Mouse (Mus musculus): ENCODE results near the gene Pecam1. TPM values are rescaled to one million over a fixed set of nuclear protein-coding genes. Genes with fewer than 3 reads are reported as not detected.
"Not testable (repeated sequence)": the region's sequence is repeated elsewhere in the genome, so short reads cannot be mapped to it uniquely, and the experiment has no call there.

Gene Pecam1
- total RNA-seq, 2 experiments from 2014 or later: 214 to 220 TPM

DNA sequence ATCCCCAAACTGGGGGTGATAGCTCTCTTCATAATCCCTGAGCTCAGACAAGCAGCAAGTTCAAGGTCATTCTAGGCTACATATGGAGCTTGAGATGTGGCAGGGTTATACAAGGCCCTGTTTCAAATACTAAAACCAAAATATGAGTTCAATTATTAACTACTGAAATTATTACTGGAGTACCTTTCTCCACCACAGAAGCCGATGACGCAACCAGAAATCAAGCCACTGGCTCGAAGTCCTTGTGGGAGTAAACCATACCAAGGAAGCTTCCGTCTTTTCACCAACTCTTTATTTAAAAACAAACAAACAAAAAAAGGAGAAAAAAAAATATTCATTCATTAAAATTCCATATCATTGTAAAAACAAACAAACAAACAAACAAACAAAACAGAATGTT is 26.5 kb upstream of the Pecam1 start:
- intact Hi-C loops (cut with DNase I): no loop called here
- DNase-seq: no peak

DNA sequence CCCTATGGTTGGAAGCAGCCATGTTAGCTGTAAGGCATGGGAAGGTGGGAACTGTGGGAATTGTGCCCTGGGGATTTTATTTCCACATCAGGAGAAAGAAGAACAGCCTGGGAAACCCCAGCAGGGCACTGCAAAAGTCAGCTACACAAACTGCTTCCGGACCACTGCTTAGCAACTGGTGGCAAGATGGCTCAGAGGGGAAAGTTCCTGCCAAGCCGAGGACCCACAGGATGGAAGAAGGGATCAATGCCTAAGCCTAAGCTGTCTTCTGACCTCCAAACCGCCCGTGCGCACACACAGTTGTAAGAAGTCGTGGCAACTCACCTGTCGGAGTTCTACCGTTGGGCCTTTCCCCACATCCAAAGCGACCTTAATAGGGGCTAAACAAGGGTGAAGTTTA is 22.6 kb upstream of the Pecam1 start:
- intact Hi-C loops (cut with DNase I): no loop called here
- DNase-seq: no peak

DNA sequence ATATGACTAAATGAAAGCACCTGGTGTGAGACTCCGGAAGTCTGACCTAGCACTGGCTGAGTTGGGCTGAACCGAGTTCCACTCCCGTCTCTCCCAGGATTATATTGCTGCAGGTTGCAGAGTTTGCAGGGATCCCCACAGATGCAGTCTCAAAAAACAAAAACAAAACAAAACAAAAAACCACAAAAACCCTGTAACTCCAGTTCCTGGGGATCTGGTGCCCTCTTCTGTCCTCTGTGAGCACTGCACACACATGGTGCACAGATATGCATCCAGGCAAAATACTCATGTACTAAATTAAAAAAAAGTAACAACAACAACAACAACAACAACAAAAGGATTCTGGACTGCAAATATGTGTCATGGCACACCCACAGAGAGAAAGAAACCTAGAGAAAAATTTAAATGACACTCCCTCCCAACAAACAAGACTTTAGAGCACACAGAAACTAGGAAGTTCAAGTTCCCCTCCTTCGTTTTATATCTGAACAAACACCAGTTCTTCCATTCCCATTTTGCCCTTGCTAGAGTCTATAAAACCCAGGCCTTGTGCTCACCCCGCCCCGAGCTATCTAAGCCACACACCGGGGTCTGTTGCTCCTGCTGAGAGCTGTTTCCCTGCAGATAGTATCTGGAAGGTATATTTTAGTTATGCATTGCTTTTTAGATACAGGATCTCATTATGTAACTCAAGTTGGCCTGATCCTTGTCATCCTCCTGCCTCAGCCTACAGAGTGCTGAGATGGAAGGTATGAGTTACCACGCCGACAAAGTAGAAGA is 20.0 kb upstream of the Pecam1 start:
- intact Hi-C loops (cut with DNase I): no loop called here

DNA sequence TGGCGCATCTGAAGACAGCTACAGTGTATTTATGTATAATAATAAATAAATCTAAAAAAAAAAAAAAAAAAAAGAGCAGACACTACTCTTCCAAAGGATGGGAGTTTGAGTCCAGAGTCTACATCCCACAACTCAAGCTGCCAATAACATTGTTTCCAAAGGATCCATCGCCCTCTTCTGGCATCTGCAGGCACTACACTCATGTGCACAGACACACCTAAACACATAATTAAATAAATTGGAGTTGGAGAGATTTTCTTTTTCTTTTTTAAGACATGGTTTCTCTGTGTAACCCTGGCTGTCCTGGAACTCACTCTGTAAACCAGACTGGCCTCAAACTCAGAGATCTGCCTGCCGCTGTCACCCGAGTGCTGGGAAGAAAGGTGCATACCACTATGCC is 17.1 kb upstream of the Pecam1 start:
- intact Hi-C loops (cut with DNase I): no loop called here
- DNase-seq: no peak

More for the DNA sequence above, 20.0 kb upstream of the Pecam1 start:
- DNase-seq: no peak

DNA sequence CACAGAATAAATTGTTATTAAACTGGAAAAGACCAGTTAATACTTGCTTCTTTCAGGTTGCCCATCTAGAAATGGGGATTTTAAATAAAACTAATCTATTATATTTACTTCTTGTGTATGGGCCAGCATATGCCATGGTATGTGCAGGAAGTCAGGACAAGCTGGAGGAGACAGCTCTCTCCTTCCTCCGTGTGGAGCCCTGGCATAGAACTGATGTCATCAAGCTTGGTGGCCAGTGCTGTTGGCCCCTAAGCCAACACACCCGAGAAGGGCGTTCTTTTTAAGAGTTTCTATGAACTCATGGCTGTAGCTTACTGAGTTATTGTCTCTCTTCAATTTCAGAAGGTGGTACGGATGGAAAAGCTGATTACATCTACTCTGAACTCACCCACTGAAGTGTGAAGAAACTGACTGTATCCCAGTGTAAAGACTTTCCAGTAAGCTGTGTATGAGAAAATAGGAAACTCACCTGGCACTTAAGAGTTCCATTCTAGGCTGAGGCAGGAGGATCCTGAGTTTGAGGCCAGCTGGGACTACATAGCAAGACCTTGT is 16.3 kb upstream of the Pecam1 start:
- intact Hi-C loops (cut with DNase I): no loop called here

DNA sequence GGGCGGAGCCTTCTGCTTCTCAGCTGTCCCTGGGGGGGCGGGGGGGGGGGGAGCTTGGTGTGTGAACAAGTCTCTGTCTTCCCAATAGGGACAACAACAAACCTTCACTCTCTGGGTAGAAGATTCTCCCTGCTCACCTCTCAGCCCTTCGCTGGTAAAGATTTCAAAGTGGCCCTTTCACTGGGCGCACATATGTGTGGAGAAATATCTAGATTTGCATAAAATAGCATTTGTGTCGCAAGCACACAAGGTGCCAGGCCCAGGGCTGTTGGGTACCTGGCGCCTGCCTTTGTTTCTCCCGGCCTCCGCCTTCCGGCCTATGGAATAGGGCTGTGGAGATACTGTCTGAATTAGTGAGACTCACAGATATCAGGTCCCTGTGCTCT is 12.4 kb upstream of the Pecam1 start:
- no peak for DNase-seq
- intact Hi-C loops (cut with DNase I): no loop called here

More for the DNA sequence above, 16.3 kb upstream of the Pecam1 start:
- DNase-seq: no peak

DNA sequence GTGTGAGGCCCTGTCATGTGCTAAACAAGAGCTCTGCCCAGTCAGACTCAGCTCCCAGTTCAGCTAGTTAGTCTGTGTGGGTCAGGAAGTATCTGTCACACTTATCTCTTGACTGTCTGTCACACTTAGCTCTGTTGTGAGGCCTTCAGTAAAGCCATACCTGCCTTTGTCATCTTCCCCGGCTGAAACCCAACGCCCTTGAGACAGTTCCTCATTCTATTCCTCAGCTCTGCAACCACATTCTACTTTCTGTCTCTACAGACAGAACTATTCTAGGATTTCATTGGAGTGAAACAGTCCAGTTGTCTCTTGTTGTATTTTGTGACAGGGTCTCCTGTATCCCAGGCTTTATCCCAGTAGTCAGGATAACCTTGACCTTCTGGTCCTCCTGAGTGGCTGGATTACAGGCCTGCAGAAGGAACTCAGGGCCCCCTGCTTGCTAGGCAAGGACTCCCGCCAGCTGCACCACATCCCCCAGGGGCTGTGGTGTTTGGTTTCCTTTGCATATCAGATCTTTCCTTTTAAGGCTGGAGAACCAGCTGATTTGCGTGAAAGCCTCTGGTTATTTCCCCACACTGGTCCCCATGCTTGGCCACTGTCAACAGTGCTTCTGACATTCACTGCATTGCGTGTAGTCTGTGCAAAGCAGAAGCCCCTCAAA is 11.8 kb upstream of the Pecam1 start:
- intact Hi-C loops (cut with DNase I): no loop called here
- peak; percentile 54 to 58 for DNase-seq

DNA sequence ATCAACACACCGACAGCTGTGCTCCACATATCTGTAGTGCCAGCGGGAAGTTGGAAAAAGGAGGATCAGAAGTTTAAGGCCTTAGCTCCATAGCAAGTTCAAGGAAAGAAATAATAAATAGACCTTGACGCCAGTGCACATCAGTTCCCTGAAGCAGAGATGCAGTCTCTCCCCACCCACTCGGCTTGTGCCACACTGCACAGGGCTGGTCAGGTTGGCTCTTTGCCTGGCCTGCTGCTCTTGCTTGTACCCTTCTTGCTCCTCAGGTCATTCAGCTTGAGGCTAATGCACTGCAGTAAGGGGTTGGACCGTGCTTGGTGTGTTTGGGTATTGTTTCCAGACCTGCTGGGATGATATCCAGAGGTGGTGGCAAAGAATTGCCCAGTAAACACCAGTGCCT is 10.1 kb upstream of the Pecam1 start:
- intact Hi-C loops (cut with DNase I): no loop called here
- DNase-seq: no peak

DNA sequence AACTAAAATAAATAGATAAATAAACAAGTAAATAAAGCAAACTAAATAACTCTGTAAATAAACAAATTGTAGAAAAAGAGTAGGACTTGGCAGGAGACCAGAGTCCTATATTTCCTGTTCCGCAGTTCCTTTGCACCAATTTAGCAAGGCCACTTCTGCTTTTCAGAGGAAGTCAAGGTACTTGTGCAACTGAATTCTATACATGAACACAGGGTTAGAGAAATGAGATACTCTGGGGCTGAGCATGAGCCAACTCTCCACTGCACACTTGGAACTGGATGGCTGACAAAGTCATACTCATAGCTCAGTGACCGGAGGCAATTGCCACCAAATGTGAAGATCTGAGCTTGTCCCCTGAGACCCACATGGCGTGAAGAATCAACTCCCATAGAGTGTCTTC is 8.6 kb upstream of the Pecam1 start:
- intact Hi-C loops (cut with DNase I): loop anchor here (10.0 kb wide), 1 partner anchor 344 kb away; no protein-coding TSS in a partner anchor

DNA sequence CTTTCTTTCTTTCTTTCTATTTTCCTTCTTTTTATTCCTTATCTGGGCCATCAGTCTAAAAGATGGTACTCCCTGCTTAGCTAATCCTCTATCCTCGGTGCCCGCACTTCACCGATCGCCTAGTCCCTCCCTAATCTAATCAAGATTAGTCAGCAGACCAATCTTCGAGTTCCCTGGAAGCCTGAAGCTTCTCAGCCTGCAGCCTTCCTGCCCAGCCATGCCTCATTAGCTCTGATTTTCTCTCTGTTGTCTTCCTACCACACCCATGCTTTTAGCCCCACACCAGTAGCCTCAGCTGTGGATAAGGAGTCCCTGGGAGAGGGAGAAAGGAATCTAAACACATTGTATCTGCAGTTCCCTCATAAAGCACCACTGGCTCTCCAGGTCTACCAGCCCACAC is 5.2 kb upstream of the Pecam1 start:
- no peak for DNase-seq
- intact Hi-C loops (cut with DNase I): loop anchor here (10.0 kb wide), 1 partner anchor 341 kb away; no protein-coding TSS in a partner anchor

More for the DNA sequence above, 8.6 kb upstream of the Pecam1 start:
- no peak for DNase-seq

DNA sequence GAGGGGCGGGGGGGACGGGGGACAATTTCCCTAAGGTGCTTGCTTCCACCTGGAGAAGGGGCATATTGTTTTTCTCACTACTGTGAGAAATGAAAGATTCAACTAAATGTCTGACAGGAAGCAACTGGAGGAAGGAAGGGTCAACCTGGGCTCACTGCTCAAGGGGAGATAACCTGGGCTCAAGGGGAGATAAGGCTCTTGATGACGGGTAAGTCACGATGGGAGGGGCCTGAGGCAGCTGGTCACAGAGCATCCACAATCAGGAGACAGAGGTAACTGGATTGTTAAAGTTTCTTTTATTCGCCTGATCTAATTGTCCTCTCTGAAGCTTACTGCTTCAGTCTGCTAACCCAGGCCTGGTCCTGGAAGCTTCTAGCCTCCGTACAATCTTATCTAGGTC is 2.9 kb upstream of the Pecam1 start:
- intact Hi-C loops (cut with DNase I): loop anchor here (10.0 kb wide), 1 partner anchor 339 kb away; no protein-coding TSS in a partner anchor
- no peak for DNase-seq

DNA sequence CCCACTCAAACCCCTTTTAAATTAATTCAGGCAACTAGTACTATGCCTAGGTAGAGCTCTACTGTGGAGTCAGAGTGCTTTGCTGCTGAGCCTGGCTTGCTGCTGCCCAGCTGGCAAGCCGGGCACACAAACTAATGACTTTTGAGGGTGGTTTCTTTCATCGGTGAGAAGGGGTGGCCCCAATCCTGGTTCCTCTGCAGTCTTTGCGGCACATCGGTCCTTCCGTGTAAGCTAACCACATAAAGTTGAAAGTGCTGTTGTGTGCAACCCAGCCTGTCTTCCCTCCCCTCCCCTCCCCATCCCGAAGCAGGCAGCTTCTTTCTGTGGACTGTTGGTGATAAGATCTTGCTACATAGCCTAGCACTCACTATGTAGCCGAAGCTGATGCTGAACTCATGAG is 1.7 kb upstream of the Pecam1 start:
- intact Hi-C loops (cut with DNase I): loop anchor here (10.0 kb wide), 1 partner anchor 337 kb away; no protein-coding TSS in a partner anchor
- no peak for DNase-seq

DNA sequence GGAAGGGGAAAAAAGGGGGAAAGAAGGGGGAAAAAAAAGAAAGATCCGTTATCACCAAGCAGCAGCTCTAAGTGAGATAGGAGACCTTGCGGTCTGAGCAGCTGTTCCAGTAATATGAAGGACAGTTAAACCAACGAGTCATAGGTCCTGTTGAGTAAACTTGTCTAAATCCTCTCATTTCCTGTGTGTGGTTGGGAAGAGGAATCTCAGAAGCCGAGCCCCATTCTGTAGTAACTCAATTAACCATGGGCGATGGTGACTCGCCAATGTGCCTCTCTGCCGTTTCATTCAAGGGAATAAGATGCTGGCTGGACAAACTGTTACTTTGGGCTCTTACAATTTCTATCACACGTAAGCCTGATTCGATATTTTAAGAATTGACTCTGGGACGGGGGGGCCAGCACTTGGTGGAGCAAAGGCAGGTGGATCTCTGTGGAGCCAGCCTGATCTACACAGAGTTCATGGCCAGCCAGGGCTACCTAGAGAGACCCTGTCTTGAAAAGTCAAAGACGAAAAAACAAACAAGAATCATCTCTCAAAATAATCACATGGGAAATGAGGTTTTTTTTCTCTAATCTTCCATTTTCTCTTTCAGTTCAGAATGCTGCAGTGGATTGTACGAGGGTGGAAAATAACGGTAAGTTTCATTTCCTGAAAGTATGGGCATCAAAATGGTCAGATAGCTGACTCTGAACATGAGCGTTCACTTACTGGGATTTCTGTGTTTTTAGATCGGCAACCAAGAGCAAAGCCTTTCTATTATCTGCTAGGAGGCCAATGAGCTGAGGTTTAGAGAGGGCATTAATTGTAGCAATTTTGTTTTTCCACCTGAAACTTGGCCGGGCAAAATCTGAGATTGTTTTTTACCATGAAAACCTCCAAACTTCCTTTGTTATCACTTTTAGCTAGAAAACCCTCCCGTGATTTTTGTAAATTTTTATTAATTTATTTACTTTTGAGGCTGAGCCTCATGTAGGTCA is 901 bp upstream of the Pecam1 start, which contains the start of gene Milr1:
TSS of gene Milr1 (plus strand) at position 188 of the 980 bp plus-strand sequence.
- intact Hi-C loops (cut with DNase I): loop anchor here (10.0 kb wide), 1 partner anchor 337 kb away; no protein-coding TSS in a partner anchor
- no peak for DNase-seq

DNA sequence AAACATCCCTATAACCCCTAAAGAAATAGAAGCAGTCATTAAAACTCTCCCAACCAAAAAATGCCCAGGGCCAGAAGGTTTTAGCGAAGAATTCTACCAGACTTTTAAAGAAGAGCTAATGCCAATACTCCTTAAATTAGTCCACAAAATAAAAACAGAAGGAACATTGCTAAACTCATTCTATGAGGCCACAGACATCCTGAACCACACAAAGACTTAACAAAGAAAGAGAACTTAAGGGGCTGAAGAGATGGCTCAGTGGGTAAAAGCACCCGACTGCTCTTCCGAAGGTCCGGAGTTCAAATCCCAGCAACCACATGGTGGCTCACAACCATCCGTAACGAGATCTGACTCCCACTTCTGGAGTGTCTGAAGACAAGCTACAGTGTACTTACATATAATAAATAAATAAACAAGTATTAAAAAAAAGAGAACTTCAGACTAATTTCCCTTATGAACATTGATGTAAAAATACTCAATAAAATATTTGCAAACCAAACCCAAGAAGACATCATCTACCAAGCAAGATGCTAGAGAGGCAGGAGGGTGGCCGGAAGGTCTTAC is 789 bp downstream of the Pecam1 start:
- intact Hi-C loops (cut with DNase I): loop anchor here (10.0 kb wide), 1 partner anchor 335 kb away; no protein-coding TSS in a partner anchor

DNA sequence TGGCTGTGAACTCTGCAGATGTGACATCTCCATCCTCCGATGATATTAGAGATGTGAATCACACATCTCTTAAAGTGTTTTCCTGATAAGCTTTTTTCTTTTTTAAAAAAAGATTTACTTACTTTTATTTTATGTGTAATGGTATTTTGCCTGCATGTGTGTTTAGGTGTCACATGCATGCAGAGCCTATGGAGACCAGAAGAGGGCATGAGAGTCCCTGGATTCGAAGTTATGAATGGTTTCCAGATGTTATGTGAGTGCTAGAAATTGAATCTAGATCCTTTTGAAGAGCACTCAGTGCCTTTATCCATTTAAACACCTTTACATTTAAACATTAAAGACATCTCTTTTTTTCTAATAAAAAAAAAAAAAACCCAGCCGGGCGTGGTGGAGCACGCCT is 5.5 kb downstream of the Pecam1 start:
- DNase-seq: no peak
- intact Hi-C loops (cut with DNase I): loop anchor here (5.0 kb wide), 1 partner anchor 233 kb away; no protein-coding TSS in a partner anchor

More for the DNA sequence above, 789 bp downstream of the Pecam1 start:
- DNase-seq: not testable (repeated sequence)

DNA sequence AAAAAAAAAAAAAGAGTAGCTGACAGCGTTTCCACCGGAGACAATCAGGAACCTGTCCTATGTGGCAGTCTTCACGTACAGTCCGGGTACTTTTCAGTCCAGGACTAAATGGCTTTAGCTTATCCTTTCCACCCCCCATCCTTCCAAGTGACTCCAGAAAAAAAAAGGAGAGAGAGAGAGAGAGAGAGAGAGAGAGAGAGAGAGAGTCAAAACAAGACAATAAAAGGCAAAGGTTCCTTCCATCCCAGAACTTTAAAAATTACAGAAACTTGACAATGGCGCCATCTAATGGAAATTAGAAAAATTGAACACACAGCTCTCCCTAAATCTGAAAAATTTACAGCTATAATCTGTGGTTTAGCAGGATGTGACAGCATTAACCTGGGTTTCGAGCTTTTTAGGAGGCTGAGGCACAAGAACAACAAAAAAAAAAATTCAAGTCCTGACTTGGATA is 8.0 kb downstream of the Pecam1 start:
- DNase-seq: peak in 1 of 2 experiments; percentile 27
- intact Hi-C loops (cut with DNase I): loop anchor here (1.0 to 5.0 kb wide), 3 partner anchors 63 to 230 kb away; no protein-coding TSS in a partner anchor

DNA sequence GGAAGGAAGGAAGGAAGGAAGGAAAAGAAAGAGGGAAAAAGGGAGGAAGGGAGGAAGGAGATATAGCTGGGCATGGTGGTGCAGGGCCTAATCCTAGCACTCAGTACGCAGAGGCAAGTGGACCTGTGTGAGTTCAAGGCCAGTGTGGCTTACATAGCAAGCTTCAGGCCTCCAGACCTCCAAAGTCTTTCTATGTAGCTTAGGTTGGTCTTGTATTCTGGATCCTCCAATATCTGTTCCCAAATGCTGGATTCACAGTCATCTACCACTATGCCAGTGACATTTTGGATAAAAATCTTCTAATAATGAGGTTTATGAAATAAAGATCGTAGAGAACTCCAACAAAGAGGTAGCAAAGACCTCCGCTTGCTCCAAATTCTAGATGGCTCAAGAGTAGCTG is 8.6 kb downstream of the Pecam1 start:
- intact Hi-C loops (cut with DNase I): loop anchor here (1.0 to 5.0 kb wide), 3 partner anchors 63 to 230 kb away; no protein-coding TSS in a partner anchor

DNA sequence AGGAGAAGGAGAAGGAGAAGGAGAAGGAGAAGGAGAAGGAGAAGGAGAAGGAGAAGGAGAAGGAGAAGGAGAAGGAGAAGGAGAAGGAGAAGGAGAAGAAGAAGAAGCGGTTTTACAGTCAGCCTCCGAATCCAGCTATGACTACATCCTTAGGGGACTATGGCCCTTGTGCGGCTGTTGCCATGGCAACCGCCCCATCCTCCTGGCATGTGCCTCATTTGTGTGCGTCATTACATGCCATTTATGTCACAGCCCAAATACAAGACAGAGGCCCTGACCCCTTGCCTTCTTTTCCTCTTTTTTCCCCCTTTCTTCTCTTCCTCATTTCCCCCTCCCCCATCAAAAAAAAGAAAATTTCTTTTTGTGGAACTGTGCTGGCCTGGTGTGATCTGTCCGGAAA is 9.2 kb downstream of the Pecam1 start:
- no peak for DNase-seq
- intact Hi-C loops (cut with DNase I): loop anchor here (5.0 kb wide), 1 partner anchor 229 kb away; no protein-coding TSS in a partner anchor

More for the DNA sequence above, 8.6 kb downstream of the Pecam1 start:
- no peak for DNase-seq

DNA sequence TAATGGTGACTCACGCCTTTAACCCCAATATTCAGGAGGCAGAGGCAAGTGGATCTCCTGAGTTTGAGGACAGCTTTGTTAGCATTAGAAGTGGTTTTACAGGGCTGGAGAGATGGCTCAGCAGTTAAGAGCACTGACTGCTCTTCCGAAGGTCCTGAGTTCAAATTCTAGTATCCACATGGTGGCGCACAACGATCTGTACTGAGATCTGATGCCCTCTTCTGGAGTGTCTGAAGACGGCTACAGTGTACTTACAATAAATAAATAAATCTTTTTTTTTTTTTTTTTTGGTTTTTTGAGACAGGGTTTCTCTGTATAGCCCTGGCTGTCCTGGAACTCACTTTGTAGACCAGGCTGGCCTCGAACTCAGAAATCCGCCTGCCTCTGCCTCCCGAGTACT is 9.7 kb downstream of the Pecam1 start:
- intact Hi-C loops (cut with DNase I): loop anchor here (5.0 kb wide), 1 partner anchor 228 kb away; no protein-coding TSS in a partner anchor
- DNase-seq: not testable (repeated sequence)

Measured in heart, postnatal 10 days (tissue).